Mouse (Mus musculus): ENCODE results near the gene Fam129a. TPM values are rescaled to one million over a fixed set of nuclear protein-coding genes. Genes with fewer than 3 reads are reported as not detected.

Gene Fam129a
- polyA plus RNA-seq, 1 experiment from 2014 or later, result 4.7 TPM

- Histone ChIP-seq H3K27me3 (replicated peaks) (no peaks in the 10 kb centered on the region), H3K9ac (no peak overlapping the region), H3K9me3 (no peaks in the 10 kb centered on the region), H3K4me2 (replicated peaks) (no peak overlapping the region), H3K27ac (no peak overlapping the region), H3K4me3 (no peak overlapping the region), H3K36me3 (no peaks in the 10 kb centered on the region), H3K4me1 (no peaks in the 10 kb centered on the region)
- WGBS, result 89% methylated on average over 7 of the region's 7 CpGs
- no peak for ATAC-seq (ENCODE audit: low FRiP score, low read depth)
Measured at GRCm38 (mm10) chr1:151616555-151617205, 45.7 kb downstream of the Fam129a start.

- no peaks in the 10 kb centered on the region for H3K4me1 ChIP-seq
- no peaks in the 10 kb centered on the region for H3K36me3 ChIP-seq
- ATAC-seq (ENCODE audit: low FRiP score, low read depth), result no peak
- no peaks in the 10 kb centered on the region for H3K9me3 ChIP-seq
- H3K9ac ChIP-seq, result no peak overlapping the region
- H3K27me3 ChIP-seq (replicated peaks), result no peaks in the 10 kb centered on the region
- 78% methylated on average over 3 of the region's 3 CpGs for WGBS
- H3K27ac ChIP-seq, result no peak overlapping the region
- H3K4me3 ChIP-seq, result no peak overlapping the region
- H3K4me2 ChIP-seq (replicated peaks), result no peak overlapping the region
Measured at GRCm38 (mm10) chr1:151618251-151618650, 47.3 kb downstream of the Fam129a start.

GRCm38 (mm10) chr1:151619281-151619711 is 48.3 kb downstream of the Fam129a start:
- Histone ChIP-seq H3K9ac (no peak overlapping the region), H3K4me2 (replicated peaks) (no peak overlapping the region), H3K4me3 (no peak overlapping the region), H3K4me1 (no peaks in the 10 kb centered on the region), H3K36me3 (no peaks in the 10 kb centered on the region), H3K27ac (no peak overlapping the region), H3K9me3 (no peaks in the 10 kb centered on the region), H3K27me3 (replicated peaks) (no peaks in the 10 kb centered on the region)
- no peak for ATAC-seq (ENCODE audit: low FRiP score, low read depth)
- 66% methylated on average over 8 of the region's 8 CpGs for WGBS

- Histone ChIP-seq H3K9ac (no peak overlapping the region), H3K4me1 (no peaks in the 10 kb centered on the region), H3K27me3 (replicated peaks) (no peaks in the 10 kb centered on the region), H3K9me3 (no peaks in the 10 kb centered on the region), H3K27ac (no peak overlapping the region), H3K4me3 (no peak overlapping the region), H3K4me2 (replicated peaks) (no peak overlapping the region), H3K36me3 (no peaks in the 10 kb centered on the region)
- ATAC-seq (ENCODE audit: low FRiP score, low read depth), result no peak
Measured at GRCm38 (mm10) chr1:151620730-151621129, 49.7 kb downstream of the Fam129a start.

- Histone ChIP-seq H3K27ac (no peak overlapping the region), H3K9ac (no peak overlapping the region), H3K4me2 (replicated peaks) (no peak overlapping the region), H3K4me3 (no peak overlapping the region), H3K9me3 (no peaks in the 10 kb centered on the region), H3K36me3 (no peaks in the 10 kb centered on the region), H3K27me3 (replicated peaks) (no peaks in the 10 kb centered on the region), H3K4me1 (0 out of 2 replicates have a peak, but pooled peaks cover 6% of the 10 kb centered on the region)
- ATAC-seq (ENCODE audit: low FRiP score, low read depth), result no peak
- 86% methylated on average over 3 of the region's 3 CpGs for WGBS
Measured at GRCm38 (mm10) chr1:151624442-151625226, 53.6 kb downstream of the Fam129a start.

- Histone ChIP-seq H3K9ac (no peak overlapping the region), H3K4me2 (replicated peaks) (no peak overlapping the region), H3K27ac (no peak overlapping the region), H3K4me1 (peaks cover 9% of the 10 kb centered on the region; the same call in 1 of the 2 replicates), H3K4me3 (no peak overlapping the region), H3K9me3 (no peaks in the 10 kb centered on the region), H3K27me3 (replicated peaks) (no peaks in the 10 kb centered on the region), H3K36me3 (no peaks in the 10 kb centered on the region)
- 92% methylated on average over 4 of the region's 4 CpGs for WGBS
- ATAC-seq (ENCODE audit: low FRiP score, low read depth), result no peak
Measured at GRCm38 (mm10) chr1:151625260-151625659, 54.3 kb downstream of the Fam129a start.

GRCm38 (mm10) chr1:151625690-151626089 is 54.7 kb downstream of the Fam129a start:
- no peak overlapping the region for H3K4me3 ChIP-seq
- H3K9ac ChIP-seq, result no peak overlapping the region
- 86% methylated on average over 2 of the region's 2 CpGs for WGBS
- no peak overlapping the region for H3K4me2 ChIP-seq (replicated peaks)
- no peak overlapping the region for H3K27ac ChIP-seq
- no peak for ATAC-seq (ENCODE audit: low FRiP score, low read depth)
- H3K27me3 ChIP-seq (replicated peaks), result no peaks in the 10 kb centered on the region
- no peaks in the 10 kb centered on the region for H3K36me3 ChIP-seq
- H3K9me3 ChIP-seq, result no peaks in the 10 kb centered on the region
- peaks cover 9% of the 10 kb centered on the region; the same call in 1 of the 2 replicates for H3K4me1 ChIP-seq

GRCm38 (mm10) chr1:151626631-151627030 is 55.6 kb downstream of the Fam129a start:
- H3K9ac ChIP-seq, result no peak overlapping the region
- H3K4me1 ChIP-seq, result peaks cover 9% of the 10 kb centered on the region; the same call in 1 of the 2 replicates
- H3K4me3 ChIP-seq, result no peak overlapping the region
- H3K4me2 ChIP-seq (replicated peaks), result no peak overlapping the region
- no peak for ATAC-seq (ENCODE audit: low FRiP score, low read depth)
- H3K9me3 ChIP-seq, result no peaks in the 10 kb centered on the region
- H3K27me3 ChIP-seq (replicated peaks), result no peaks in the 10 kb centered on the region
- WGBS, result 83% methylated on average over 4 of the region's 4 CpGs
- no peak overlapping the region for H3K27ac ChIP-seq
- no peaks in the 10 kb centered on the region for H3K36me3 ChIP-seq

GRCm38 (mm10) chr1:151627141-151627540 is 56.2 kb downstream of the Fam129a start:
- no peak for ATAC-seq (ENCODE audit: low FRiP score, low read depth)
- no peak overlapping the region for H3K4me2 ChIP-seq (replicated peaks)

GRCm38 (mm10) chr1:151629591-151630250 is 58.7 kb downstream of the Fam129a start:
- WGBS, result 42% methylated on average over 7 of the region's 7 CpGs
- H3K36me3 ChIP-seq, result no peaks in the 10 kb centered on the region
- no peaks in the 10 kb centered on the region for H3K9me3 ChIP-seq
- no peaks in the 10 kb centered on the region for H3K27me3 ChIP-seq (replicated peaks)
- H3K27ac ChIP-seq, result no peak overlapping the region
- H3K9ac ChIP-seq, result no peak overlapping the region
- H3K4me3 ChIP-seq, result no peak overlapping the region
- H3K4me1 ChIP-seq, result peaks cover 12% of the 10 kb centered on the region; the same call in 1 of the 2 replicates
- no peak overlapping the region for H3K4me2 ChIP-seq (replicated peaks)
- ATAC-seq (ENCODE audit: low FRiP score, low read depth), result peak; percentile 83

More at GRCm38 (mm10) chr1:151627141-151627540, 56.2 kb downstream of the Fam129a start:
- H3K36me3 ChIP-seq, result no peaks in the 10 kb centered on the region
- H3K4me1 ChIP-seq, result peaks cover 12% of the 10 kb centered on the region; the same call in 1 of the 2 replicates
- H3K27ac ChIP-seq, result no peak overlapping the region
- H3K9me3 ChIP-seq, result no peaks in the 10 kb centered on the region
- WGBS, result 81% methylated on average over 3 of the region's 3 CpGs
- H3K27me3 ChIP-seq (replicated peaks), result no peaks in the 10 kb centered on the region
- H3K4me3 ChIP-seq, result no peak overlapping the region
- no peak overlapping the region for H3K9ac ChIP-seq

- WGBS, result 70% methylated on average over 2 of the region's 2 CpGs
- no peak overlapping the region for H3K9ac ChIP-seq
- H3K9me3 ChIP-seq, result no peaks in the 10 kb centered on the region
- H3K27me3 ChIP-seq (replicated peaks), result no peaks in the 10 kb centered on the region
- H3K27ac ChIP-seq, result no peak overlapping the region
- peak; percentile 55 for ATAC-seq (ENCODE audit: low FRiP score, low read depth)
- H3K4me3 ChIP-seq, result no peak overlapping the region
- no peaks in the 10 kb centered on the region for H3K36me3 ChIP-seq
- H3K4me2 ChIP-seq (replicated peaks), result no peak overlapping the region
- H3K4me1 ChIP-seq, result peaks cover 12% of the 10 kb centered on the region; the same call in 1 of the 2 replicates
Measured at GRCm38 (mm10) chr1:151630251-151630628, 59.3 kb downstream of the Fam129a start.

GRCm38 (mm10) chr1:151631061-151631460 is 60.1 kb downstream of the Fam129a start:
- ATAC-seq (ENCODE audit: low FRiP score, low read depth), result no peak
- Histone ChIP-seq H3K36me3 (no peaks in the 10 kb centered on the region), H3K27me3 (replicated peaks) (no peaks in the 10 kb centered on the region), H3K27ac (no peak overlapping the region), H3K4me2 (replicated peaks) (no peak overlapping the region), H3K4me1 (peaks cover 12% of the 10 kb centered on the region; the same call in 1 of the 2 replicates), H3K9ac (no peak overlapping the region), H3K9me3 (no peaks in the 10 kb centered on the region), H3K4me3 (no peak overlapping the region)
- 53% methylated on average over 2 of the region's 2 CpGs for WGBS

Measured in neural tube, embryonic 12.5 days (tissue).